Mouse (Mus musculus): Measurements from ENCODE around the gene Sf3b2. TPM values are rescaled to one million over a fixed set of nuclear protein-coding genes. Genes with fewer than 3 reads are reported as not detected.

Sf3b2 gene
- total and polyA plus RNA-seq, 3 experiments, result 180 to 331 (median 259) TPM

DNA sequence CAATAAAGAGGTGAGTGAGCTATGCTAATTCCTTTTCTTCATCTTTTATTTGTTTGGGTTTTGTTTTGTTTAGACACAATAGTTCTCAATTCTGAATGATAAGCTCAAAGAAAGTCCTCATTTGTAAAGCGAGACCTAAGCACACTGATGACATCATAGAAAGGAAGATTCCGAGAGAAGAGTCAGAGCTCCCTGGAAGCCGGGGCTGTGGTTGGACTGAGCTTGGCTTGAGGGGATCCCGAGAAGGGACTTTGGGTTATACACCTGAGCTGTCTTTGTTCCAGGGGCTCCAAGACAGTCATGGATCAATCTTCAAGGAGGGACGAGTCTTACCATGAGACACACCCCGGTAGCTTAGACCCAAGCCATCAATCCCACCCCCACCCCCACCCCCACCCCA is 40.2 kb upstream of the Sf3b2 start, which contains the start of gene Catsper1:
Gene Catsper1, plus strand, starts transcription at position 301 of the 400 bp plus-strand sequence.
- no peaks in the 10 kb centered on the region for H3K4me1 ChIP-seq (ENCODE audit: control insufficient read depth in 1 of 2, insufficient read depth in 2 of 2, low read length in 2 of 2)
- TF ChIP-seq TBP (IDR thresholded peaks at IDR 0.05; ENCODE audit: low read depth, low read length), result no peak
- TF ChIP-seq ZNF384 (IDR thresholded peaks at IDR 0.05; ENCODE audit: low read depth, low read length), result no peak
- TF ChIP-seq KAT2A (conservative IDR thresholded peaks at IDR 0.05; ENCODE audit: low read depth, low read length), result no peak
- no peak for TF ChIP-seq UBTF (IDR thresholded peaks at IDR 0.05; ENCODE audit: borderline replicate concordance, insufficient read depth, low read depth, low read length)
- no peak for TF ChIP-seq POLR2AphosphoS5 (IDR thresholded peaks at IDR 0.05; ENCODE audit: borderline replicate concordance, low read depth, low read length)
- no peak for TF ChIP-seq ELF1 (IDR thresholded peaks at IDR 0.05; ENCODE audit: low read depth, low read length)
- TF ChIP-seq GABPA (IDR thresholded peaks at IDR 0.05; ENCODE audit: low read depth, low read length), result no peak
- no peak for TF ChIP-seq CTCF (IDR thresholded peaks at IDR 0.05 in 2 of 3, conservative IDR thresholded peaks at IDR 0.05 in 1 of 3; ENCODE audit: control insufficient read depth in 1 of 3, insufficient read depth in 1 of 3, low read depth in 2 of 3, low read length in 3 of 3, poor library complexity in 1 of 3, severe bottlenecking in 1 of 3)
- TF ChIP-seq TAL1 (IDR thresholded peaks at IDR 0.05; ENCODE audit: low read length), result no peak
- TF ChIP-seq USF2 (IDR thresholded peaks at IDR 0.05; ENCODE audit: borderline replicate concordance in 1 of 2, insufficient read depth in 1 of 2, low read depth in 1 of 2, low read length in 2 of 2), result no peak
- no peak for TF ChIP-seq E2F4 (IDR thresholded peaks at IDR 0.05; ENCODE audit: borderline replicate concordance, low read depth, low read length)
- no peak for TF ChIP-seq SIN3A (IDR thresholded peaks at IDR 0.05; ENCODE audit: low read length)
- no peak for TF ChIP-seq MXI1 (IDR thresholded peaks at IDR 0.05; ENCODE audit: low read depth, low read length)
- TF ChIP-seq POLR2A (IDR thresholded peaks at IDR 0.05; ENCODE audit: control insufficient read depth in 1 of 2, insufficient read depth in 1 of 2, low read depth in 1 of 2, low read length in 2 of 2, poor library complexity in 1 of 2), result no peak
- H3K27me3 ChIP-seq (ENCODE audit: control insufficient read depth in 1 of 2, insufficient read depth in 2 of 2, low read length in 2 of 2), result no peaks in the 10 kb centered on the region
- H3K4me3 ChIP-seq (ENCODE audit: control insufficient read depth in 1 of 2, insufficient read depth in 1 of 2, low read depth in 2 of 2, low read length in 2 of 2), result no peak within 1 kb of the TSS
- H3K36me3 ChIP-seq (ENCODE audit: control insufficient read depth in 1 of 2, insufficient read depth in 2 of 2, low read length in 2 of 2), result no peaks in the 10 kb centered on the region
- H3K27ac ChIP-seq (ENCODE audit: control insufficient read depth, low read depth, low read length), result no peak within 1 kb of the TSS
- DNase-seq (ENCODE audit: low read depth, low spot score), result no peak
- H3K9ac ChIP-seq (ENCODE audit: control insufficient read depth, low read depth, low read length, poor library complexity, severe bottlenecking), result no peak within 1 kb of the TSS
- H3K9me3 ChIP-seq (replicated peaks; ENCODE audit: insufficient read depth, low read length), result no peaks in the 10 kb centered on the region
- no peaks in the 10 kb centered on the region for H3K79me2 ChIP-seq (ENCODE audit: control insufficient read depth, insufficient read depth, low read length, poor library complexity)

DNA sequence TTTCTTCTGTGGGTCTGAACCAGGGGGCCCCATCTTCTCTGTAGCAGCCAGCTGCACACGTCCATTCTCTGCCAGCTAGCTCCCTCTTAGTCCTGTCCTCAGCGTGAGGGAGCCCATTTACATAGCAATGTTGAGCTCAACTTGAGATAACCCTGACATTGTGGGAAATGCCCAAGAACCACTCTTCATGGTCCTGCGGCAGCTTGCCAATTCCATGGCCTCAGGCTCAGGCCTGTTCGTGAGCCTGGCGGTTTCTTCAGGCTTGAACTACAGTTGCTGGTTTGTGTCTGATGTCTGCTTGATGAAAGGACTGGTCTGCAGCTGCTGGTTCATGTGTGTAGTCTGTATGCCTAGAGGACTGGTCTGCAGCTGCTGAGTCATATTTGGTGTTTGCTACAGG is 39.5 kb upstream of the Sf3b2 start:
- Histone ChIP-seq H3K36me3 (ENCODE audit: control insufficient read depth in 1 of 2, insufficient read depth in 2 of 2, low read length in 2 of 2) (no peaks in the 10 kb centered on the region), H3K79me2 (ENCODE audit: control insufficient read depth, insufficient read depth, low read length, poor library complexity) (no peaks in the 10 kb centered on the region), H3K4me3 (ENCODE audit: control insufficient read depth in 1 of 2, insufficient read depth in 1 of 2, low read depth in 2 of 2, low read length in 2 of 2) (no peak overlapping the region), H3K27ac (ENCODE audit: control insufficient read depth, low read depth, low read length) (no peak overlapping the region), H3K4me1 (ENCODE audit: control insufficient read depth in 1 of 2, insufficient read depth in 2 of 2, low read length in 2 of 2) (no peaks in the 10 kb centered on the region), H3K9me3 (replicated peaks; ENCODE audit: insufficient read depth, low read length) (no peaks in the 10 kb centered on the region), H3K9ac (ENCODE audit: control insufficient read depth, low read depth, low read length, poor library complexity, severe bottlenecking) (no peak overlapping the region), H3K27me3 (ENCODE audit: control insufficient read depth in 1 of 2, insufficient read depth in 2 of 2, low read length in 2 of 2) (no peaks in the 10 kb centered on the region)
- DNase-seq (ENCODE audit: low read depth, low spot score), result no peak
- TF ChIP-seq MAZ (IDR thresholded peaks at IDR 0.05; ENCODE audit: low read depth, low read length) (no peak), E2F4 (IDR thresholded peaks at IDR 0.05; ENCODE audit: borderline replicate concordance, low read depth, low read length) (no peak), NRF1 (IDR thresholded peaks at IDR 0.05; ENCODE audit: insufficient read depth, low read depth, low read length, poor library complexity, severe bottlenecking) (no peak), MXI1 (IDR thresholded peaks at IDR 0.05; ENCODE audit: low read depth, low read length) (no peak), TBP (IDR thresholded peaks at IDR 0.05; ENCODE audit: low read depth, low read length) (no peak), KAT2A (conservative IDR thresholded peaks at IDR 0.05; ENCODE audit: low read depth, low read length) (no peak), MAFK (IDR thresholded peaks at IDR 0.05; ENCODE audit: borderline replicate concordance, low read depth, low read length) (no peak), POLR2AphosphoS2 (IDR thresholded peaks at IDR 0.05; ENCODE audit: low read length) (no peak), RCOR1 (IDR thresholded peaks at IDR 0.05; ENCODE audit: low read depth, low read length) (no peak), BHLHE40 (IDR thresholded peaks at IDR 0.05; ENCODE audit: borderline replicate concordance, low read depth, low read length) (no peak), TAL1 (IDR thresholded peaks at IDR 0.05; ENCODE audit: low read length) (no peak), ZKSCAN1 (IDR thresholded peaks at IDR 0.05; ENCODE audit: low read depth, low read length) (no peak), ELF1 (IDR thresholded peaks at IDR 0.05; ENCODE audit: low read depth, low read length) (no peak), EP300 (IDR thresholded peaks at IDR 0.05; ENCODE audit: low read depth in 1 of 2, low read length in 2 of 2) (no peak)
